Mouse (Mus musculus) cerebellum, adult 9-11 months (tissue): ENCODE measurements at regions not wholly inside any gene's neighbourhood (a gene's known extent, or its start where the extent isn't known, plus 50 kb on each side); places are given as distances from the start of the nearest gene placed in this dataset.
A peak's percentile ranks its signal among the peaks of the same experiment; 100 is the strongest.

Experiments used
- DNase-seq: peaks from one replicate; pipeline ENCODE4 v3.0.0; 2022

GRCm38 (mm10) chr15:88036146-88037000, 492.3 kb downstream of the Fam19a5 start:
- DNase-seq = no peak

- DNase-seq = no peak
Measured at GRCm38 (mm10) chr15:88037606-88038005, 493.5 kb downstream of the Fam19a5 start.

GRCm38 (mm10) chr15:88042821-88043220, 498.7 kb downstream of the Fam19a5 start:
- DNase-seq = no peak

GRCm38 (mm10) chr15:88058071-88058470, 514.0 kb downstream of the Fam19a5 start:
- no peak for DNase-seq

GRCm38 (mm10) chr15:88060935-88061334, 516.8 kb downstream of the Fam19a5 start:
- no peak for DNase-seq

GRCm38 (mm10) chr15:88063041-88063440, 518.9 kb downstream of the Fam19a5 start:
- DNase-seq = no peak

- no peak for DNase-seq
Measured at GRCm38 (mm10) chr15:88068476-88068875, 524.4 kb downstream of the Fam19a5 start.

- no peak for DNase-seq
Measured at GRCm38 (mm10) chr15:88072676-88073075, 527.4 kb upstream of the Zdhhc25 start.

- DNase-seq = no peak
Measured at GRCm38 (mm10) chr15:88083911-88084310, 516.2 kb upstream of the Zdhhc25 start.

- no peak for DNase-seq
Measured at GRCm38 (mm10) chr15:88085631-88086030, 514.5 kb upstream of the Zdhhc25 start.

GRCm38 (mm10) chr15:88089486-88089885, 510.6 kb upstream of the Zdhhc25 start:
- no peak for DNase-seq

- DNase-seq = no peak
Measured at GRCm38 (mm10) chr15:88091390-88091789, 508.7 kb upstream of the Zdhhc25 start.

- no peak for DNase-seq
Measured at GRCm38 (mm10) chr15:88120376-88120775, 479.7 kb upstream of the Zdhhc25 start.

- DNase-seq = peak; percentile 53
Measured at GRCm38 (mm10) chr15:88123907-88124523, 476.1 kb upstream of the Zdhhc25 start.

GRCm38 (mm10) chr15:88146118-88146517, 454.0 kb upstream of the Zdhhc25 start:
- DNase-seq = peak; percentile 49

GRCm38 (mm10) chr15:88151199-88151598, 448.9 kb upstream of the Zdhhc25 start:
- no peak for DNase-seq

- DNase-seq = no peak
Measured at GRCm38 (mm10) chr15:88159618-88160170, 440.4 kb upstream of the Zdhhc25 start.

GRCm38 (mm10) chr15:88160291-88160690, 439.8 kb upstream of the Zdhhc25 start:
- no peak for DNase-seq

- DNase-seq = no peak
Measured at GRCm38 (mm10) chr15:88163438-88163837, 436.7 kb upstream of the Zdhhc25 start.

GRCm38 (mm10) chr15:88174326-88174725, 425.8 kb upstream of the Zdhhc25 start:
- DNase-seq = no peak

- DNase-seq = peak; percentile 34
Measured at GRCm38 (mm10) chr15:88175991-88176390, 424.1 kb upstream of the Zdhhc25 start.

- DNase-seq = no peak
Measured at GRCm38 (mm10) chr15:88196539-88196938, 403.6 kb upstream of the Zdhhc25 start.

- no peak for DNase-seq
Measured at GRCm38 (mm10) chr15:88202736-88203135, 397.4 kb upstream of the Zdhhc25 start.

- DNase-seq = no peak
Measured at GRCm38 (mm10) chr15:88213356-88213755, 386.7 kb upstream of the Zdhhc25 start.
